Mouse (Mus musculus): ENCODE results near the gene Megf6.
A peak's percentile ranks its signal among the peaks of the same experiment; 100 is the strongest.

Megf6 gene

DNA sequence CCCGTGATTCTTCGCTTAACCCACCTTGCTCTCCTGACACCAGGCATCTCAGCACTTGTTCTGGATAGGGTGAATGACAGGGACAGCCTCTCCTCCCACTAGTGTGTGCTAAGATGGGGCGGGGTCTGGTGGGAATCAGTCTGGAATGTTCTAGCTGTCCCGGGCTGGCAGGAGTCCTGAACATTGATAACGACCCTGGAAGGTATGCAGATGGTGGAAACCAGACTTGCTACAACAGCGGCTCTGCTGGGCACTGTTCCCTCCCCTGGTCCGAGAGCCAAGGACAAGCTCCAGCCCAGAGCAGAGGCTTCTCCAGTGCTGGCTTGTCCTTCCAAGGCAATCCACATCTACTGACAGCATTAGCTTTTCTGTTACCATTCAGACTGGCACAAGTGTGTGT, 43.1 kb downstream of the Megf6 start:
- no peak for DNase-seq (ENCODE audit: low spot score in 2 of 2)

DNA sequence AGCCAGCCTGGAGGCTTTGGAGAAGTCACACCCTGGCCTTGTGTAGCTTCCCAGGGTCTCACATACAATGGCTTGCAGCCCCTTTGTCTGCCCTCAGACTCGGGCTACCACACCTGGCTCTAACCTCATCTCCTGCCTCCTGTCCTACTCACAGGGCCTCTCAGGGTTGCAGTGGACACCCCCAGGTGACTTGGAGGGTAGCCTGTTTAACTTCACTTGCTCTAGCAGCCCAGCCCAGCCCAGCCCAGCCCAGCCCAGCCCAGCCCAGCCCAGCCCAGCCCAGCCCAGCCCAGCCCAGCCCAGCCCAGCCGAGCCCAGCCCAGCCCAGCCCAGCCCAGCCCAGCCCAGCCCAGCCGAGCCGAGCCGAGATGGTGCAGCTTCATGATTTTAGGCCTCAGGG, 43.5 kb downstream of the Megf6 start:
- DNase-seq (ENCODE audit: low spot score in 2 of 2), result no peak

- no peak for DNase-seq (ENCODE audit: low spot score in 2 of 2)
Measured at GRCm38 (mm10) chr4:154217711-154218350, 47.3 kb downstream of the Megf6 start.

- DNase-seq (ENCODE audit: low spot score in 2 of 2), result no peak
Measured at GRCm38 (mm10) chr4:154222773-154223172, 52.2 kb downstream of the Megf6 start.

- DNase-seq (ENCODE audit: low spot score in 2 of 2), result no peak
Measured at GRCm38 (mm10) chr4:154224267-154224969, 53.9 kb downstream of the Megf6 start.

- DNase-seq (ENCODE audit: low spot score in 2 of 2), result no peak
Measured at GRCm38 (mm10) chr4:154224970-154225309, 54.4 kb downstream of the Megf6 start.

DNA sequence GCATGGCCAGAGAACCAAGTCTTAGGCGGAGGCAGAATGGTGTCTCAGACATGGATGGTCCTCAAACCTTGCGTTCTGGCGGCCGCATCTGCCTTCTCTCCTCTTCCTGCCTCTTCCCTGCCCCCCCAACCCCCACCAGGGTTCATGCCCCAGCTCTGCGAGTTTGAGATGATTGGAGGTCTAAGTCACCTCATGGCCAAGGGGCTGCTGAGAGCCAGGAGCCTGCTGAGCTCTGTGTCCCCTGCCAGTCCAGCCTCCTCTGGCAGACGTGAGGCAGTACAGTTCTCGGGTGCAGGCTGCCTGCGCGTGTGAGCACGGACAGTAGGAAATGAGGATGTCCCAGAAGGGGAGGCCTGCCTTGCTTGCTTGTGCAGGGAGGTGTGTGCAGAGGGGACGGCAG, 56.1 kb downstream of the Megf6 start:
- DNase-seq (ENCODE audit: low spot score in 2 of 2), result no peak

DNA sequence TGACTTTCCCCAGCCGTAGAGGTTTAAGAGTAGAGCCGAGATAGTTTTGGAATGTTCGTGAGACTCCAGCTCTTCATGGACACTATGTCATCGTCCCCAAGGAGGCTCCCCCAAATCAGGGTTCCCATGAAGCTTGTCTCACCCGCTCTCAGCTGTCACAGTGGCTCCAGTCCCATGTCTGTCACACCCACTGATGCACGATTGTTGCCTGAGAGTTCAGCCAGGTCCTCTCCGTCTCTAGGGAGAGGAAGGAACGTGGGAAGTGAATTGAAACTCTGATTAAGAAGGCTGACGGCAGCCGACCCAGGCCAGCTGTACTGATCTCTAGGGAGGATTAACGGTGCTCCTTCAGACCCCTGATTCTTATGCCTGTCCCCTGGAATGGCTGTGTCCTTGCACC, 57.8 kb downstream of the Megf6 start:
- no peak for DNase-seq (ENCODE audit: low spot score in 2 of 2)

- no peak for DNase-seq (ENCODE audit: low spot score in 2 of 2)
Measured at GRCm38 (mm10) chr4:154229569-154229968, 59.0 kb downstream of the Megf6 start.

GRCm38 (mm10) chr4:154231380-154231779, 60.9 kb downstream of the Megf6 start:
- DNase-seq (ENCODE audit: low spot score in 2 of 2), result no peak

DNA sequence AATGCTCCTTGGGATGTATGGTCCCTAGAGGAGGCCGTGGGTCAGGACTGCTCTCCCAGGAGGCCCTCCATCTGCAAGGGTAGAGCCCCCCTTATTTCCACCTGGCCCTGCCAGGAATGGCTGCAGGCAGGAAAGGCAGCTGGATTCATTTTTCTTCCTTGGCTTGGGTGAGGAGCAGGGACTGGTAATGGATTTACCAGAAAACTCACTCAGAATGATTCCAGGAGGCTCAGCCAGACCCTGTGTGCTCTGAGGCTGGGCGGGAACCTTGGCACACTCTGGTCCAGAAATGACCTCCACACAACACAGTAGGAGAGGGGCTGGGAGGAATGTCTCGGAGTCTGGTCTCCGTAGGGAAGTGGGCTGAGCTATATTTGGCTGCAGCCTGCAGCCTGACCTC, 61.8 kb downstream of the Megf6 start:
- no peak for DNase-seq (ENCODE audit: low spot score in 2 of 2)

DNA sequence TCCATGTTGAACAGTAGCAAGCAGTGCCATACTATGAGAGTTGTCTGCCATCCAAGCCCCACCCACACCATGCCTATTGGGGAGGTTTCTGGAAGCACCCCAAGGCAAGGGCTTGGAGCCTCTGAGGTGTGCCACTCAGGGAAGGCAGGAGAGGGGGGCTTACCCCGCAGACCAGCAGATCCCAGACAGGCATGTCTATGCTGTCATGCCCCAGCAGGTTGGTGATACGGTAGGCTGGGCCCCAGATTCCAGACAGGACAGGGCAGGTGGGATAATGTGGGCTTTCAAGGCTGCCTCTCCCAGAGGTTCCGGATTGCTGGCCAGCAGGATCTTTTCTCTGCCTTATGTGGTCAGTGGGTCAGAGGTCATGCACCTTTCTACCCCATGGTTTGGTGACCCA, 65.5 kb downstream of the Megf6 start:
- no peak for DNase-seq (ENCODE audit: low spot score in 2 of 2)

DNA sequence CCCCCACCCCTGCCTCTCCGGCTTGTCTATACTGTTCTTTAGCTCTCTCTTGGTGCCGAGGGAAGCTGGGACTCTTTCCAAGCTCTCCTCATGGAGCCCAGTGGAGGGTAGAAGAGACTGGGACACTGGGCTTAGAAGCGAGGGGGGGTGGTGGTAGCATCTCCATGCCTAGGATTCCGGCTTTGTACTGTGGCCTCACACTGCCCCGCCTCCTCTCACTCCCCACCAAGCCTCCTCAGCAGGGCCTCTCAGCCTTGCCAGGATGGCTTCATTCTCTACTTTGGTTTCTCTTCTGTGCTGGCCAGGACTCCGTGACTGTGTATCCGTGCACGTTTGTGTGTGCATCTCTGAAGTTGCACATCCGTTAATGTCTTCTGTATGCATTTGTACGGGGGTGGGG, 66.4 kb downstream of the Megf6 start:
- no peak for DNase-seq (ENCODE audit: low spot score in 2 of 2)

DNA sequence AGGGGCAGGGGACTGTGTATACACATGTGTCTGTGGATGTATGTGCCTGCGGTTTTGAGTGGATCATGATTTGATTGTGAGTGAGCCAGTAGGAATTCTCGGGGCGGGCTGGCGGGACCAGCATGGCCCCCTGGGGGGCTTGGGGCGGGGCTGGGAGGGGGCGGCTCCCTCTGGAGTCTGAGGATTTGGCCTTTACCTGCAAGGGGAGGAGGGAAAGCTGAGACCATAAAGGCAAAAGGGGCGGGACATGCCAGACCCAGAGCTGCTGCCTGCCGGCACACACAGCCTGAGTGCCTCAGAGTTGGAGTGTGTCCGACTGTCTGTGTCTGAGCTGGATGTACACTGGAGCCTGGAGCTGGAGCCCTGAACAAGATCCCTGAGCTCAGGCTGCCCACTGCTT, 66.8 kb downstream of the Megf6 start:
- no peak for DNase-seq (ENCODE audit: low spot score in 2 of 2)

DNA sequence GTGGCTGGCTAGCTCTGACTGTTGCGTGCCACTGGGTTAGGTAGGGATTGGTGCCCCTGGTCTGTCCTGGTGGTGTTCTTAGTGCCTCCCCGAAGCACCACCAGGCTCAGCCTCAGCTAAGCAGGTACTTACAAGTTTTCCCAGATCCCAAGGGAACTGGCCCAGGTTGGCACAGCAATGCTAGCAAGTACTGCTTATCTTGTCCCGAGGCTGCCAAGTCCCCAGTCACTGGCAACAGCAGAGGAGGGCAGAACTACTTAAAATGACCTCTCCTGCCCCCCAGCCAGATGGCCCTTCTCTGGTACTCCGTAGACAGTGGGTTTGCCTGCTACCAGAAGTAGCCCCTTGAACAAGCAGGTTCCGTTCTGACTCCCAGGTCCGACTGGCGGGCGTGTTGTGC, 68.7 kb downstream of the Megf6 start:
- DNase-seq (ENCODE audit: low spot score in 2 of 2), result no peak

- no peak for DNase-seq (ENCODE audit: low spot score in 2 of 2)
Measured at GRCm38 (mm10) chr4:154240608-154241007, 70.1 kb downstream of the Megf6 start.

DNA sequence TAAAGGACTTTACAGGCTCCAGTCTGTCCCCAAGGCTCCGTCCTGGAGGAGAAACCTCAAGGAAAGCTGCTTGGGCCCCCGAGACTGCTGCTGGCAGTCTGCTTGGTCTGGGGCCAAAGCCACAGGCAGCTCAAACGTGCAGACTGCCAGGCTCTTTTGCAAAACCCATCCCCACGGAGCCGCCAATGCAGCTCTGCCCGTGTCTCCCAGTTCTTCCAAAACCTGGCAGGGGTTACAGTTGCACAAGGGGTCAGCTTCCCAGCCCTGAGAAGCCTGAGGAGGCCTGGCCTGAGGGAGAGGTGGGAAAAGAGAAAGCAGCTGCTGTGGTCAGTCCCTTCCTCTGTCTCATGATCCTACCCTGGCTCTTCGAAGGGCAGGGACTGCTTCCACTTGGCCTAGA, 74.8 kb downstream of the Megf6 start:
- no peak for DNase-seq (ENCODE audit: low spot score in 2 of 2)

- DNase-seq (ENCODE audit: low spot score in 2 of 2), result peak; percentile 45 to 47
Measured at GRCm38 (mm10) chr4:154246115-154247040, 75.8 kb downstream of the Megf6 start.

- no peak for DNase-seq (ENCODE audit: low spot score in 2 of 2)
Measured at GRCm38 (mm10) chr4:154247207-154248091, 76.9 kb downstream of the Megf6 start.

GRCm38 (mm10) chr4:154248092-154248805, 77.7 kb downstream of the Megf6 start:
- DNase-seq (ENCODE audit: low spot score in 2 of 2), result no peak

DNA sequence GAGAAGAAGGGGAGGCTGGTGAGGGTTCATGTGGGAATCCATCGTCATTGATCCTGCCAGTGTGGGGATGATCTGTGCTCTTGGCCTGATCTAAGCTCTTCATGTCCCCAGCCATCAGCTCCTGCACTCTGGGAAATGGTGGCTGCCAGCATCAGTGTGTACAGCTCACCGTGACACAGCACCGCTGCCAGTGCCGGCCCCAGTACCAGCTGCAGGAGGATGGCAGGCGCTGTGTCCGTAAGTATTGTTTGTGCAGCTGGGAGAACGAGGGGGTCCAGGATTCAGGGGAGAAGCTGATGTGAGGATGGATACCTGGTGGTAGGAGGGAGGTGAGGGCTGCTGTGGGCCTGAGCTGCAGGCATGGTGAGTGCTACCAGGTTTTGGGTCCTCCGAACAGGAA, 78.8 kb downstream of the Megf6 start:
- DNase-seq (ENCODE audit: low spot score in 2 of 2), result no peak

Measured in natural killer cell, adult 2 months (primary cell).